Mouse (Mus musculus): ENCODE measurements around the gene Calm1.
"Not testable (repeated sequence)": the region's sequence is repeated elsewhere in the genome, so short reads cannot be mapped to it uniquely, and the experiment has no call there.

Gene Calm1

DNA sequence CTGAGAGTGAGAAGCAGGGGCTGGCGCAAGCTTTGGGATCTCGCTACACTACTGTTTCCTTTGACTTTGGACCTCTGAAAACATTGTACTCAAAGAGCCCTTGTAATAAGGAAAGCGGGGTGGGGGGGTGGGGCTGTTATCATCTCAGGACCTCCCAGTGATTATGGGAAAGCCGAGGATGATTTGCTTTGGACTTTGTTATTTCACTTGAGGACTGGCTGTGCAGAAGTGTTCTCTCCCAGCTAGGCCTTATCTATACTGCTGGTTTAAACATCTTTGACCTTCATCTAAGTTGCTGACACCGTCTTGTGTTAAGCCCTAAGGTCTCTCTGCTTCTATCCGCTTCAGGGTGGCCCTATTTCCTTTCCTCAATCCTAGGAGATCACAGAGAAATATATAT lies 8.4 kb upstream of the Calm1 start:
- no peak for DNase-seq (ENCODE audit: inconsistent age in 2 of 2, low spot score in 1 of 2)

DNA sequence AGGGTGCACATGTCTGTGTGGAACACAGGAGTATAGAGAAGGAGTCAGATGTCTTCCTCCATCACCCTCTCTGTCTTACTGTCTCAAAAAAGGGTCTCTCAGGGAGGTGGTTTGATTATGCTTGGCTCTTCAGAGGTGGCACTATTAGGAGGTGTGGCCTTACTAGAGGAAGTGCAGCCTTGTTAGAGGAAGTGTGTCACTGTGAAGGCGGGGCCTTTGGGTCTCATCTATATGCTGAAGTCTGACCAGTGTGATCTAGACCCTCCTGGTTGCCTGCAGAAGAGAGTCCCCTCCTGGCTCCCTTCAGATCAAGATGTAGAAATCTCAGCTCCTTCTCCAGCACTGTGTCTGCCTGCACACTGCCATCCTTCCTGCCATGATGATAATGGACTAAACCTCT lies 5.1 kb upstream of the Calm1 start:
- no peak for DNase-seq (ENCODE audit: inconsistent age in 2 of 2, low spot score in 1 of 2)

DNA sequence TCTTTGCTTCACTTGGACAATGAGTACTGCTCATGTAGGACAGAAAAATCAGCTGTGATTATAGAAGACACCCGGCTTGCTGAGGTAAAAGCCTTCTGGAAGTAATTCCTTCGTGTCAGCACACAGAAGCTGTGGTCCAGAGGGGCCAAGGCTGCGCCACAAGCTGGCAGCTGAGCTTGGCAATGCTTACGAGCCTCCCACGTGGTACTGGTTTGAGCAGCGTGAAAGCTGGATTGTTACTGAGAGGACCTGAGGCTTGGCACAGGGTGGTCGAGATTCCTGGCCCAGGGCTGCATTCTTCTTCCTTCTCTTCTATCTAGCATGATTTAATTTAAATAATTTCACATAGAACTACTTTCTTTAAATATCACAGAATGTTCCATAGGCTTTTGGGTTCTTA lies 2.4 kb upstream of the Calm1 start:
- peak in 1 of 2 experiments; percentile 51 for DNase-seq (ENCODE audit: inconsistent age in 2 of 2, low spot score in 1 of 2)

DNA sequence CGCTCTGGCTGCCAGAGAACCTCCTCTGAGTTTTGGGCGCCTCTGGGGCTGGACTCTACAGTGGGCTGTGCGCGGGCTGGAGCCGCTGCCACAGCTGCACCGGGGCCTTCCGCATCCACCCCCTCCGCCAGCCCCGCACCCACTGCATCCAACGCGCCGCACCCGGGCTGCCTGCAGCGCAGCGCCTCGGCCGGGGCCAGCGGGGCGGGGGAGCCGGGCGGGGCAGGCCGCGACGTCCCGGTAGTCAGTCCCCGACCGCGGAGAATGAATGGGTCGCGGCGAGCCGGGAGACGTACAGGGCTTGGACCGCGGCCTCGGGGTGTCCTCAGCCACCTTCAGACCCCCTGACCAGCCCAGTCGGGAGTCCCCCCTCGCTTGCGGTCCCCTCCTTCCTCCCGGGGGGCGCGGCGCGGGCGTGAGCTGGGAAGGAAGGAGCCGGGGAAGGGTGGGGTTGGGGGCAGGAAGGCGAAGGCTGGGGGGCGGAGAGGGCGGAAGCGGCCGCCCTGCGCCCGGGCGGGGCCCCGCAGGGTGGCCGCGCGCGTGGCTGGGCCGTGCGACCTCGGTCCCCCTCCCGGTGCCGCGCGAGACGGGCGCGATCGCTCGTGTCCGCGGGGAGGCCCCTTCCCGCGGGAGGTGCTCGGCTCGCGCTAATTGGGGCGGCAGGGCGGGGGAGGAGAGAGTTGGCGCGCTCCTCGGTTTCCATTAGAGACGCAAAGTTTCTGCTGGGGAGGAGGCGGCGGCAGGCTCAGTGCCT lies 833 bp downstream of the Calm1 start:
- peak; percentile 82 to 92 for DNase-seq (ENCODE audit: inconsistent age in 2 of 2, low spot score in 1 of 2)

DNA sequence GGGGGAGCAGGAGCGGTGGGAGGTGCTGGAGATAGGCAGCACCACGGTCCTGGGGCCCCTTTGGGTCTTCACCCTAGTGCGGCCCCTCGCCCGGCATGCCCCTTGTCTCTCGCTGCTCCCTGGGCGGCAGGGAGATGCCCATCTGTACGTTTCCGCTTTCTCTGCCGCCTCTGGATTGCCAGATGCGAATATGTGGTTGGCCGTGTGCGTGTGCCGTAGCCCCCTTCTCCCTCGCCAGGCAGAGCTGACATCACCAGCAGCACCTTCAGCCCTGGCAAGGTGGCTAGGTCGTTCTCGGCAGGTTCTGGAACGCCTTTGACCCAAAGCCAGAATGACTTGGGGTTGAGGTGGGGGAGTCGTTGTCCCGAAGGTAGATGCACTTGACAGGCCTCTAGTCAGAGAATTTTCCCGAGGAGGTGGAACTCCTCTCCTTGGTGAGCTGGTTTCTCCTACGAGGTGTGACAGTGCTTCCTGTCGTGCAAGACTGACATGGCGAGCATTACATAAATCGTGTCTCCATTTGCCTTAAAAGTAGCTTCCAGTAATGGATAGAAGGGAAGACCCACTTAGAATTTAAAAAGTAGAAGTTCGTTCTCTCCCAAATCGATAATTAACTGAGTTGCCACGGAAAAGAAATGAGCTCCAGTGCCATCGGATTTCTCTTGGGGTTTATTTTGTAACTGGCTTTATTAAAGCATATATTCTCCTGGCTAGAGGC lies 1.6 kb downstream of the Calm1 start:
- peak in 1 of 2 experiments; percentile 88 for DNase-seq (ENCODE audit: inconsistent age in 2 of 2, low spot score in 1 of 2)

DNA sequence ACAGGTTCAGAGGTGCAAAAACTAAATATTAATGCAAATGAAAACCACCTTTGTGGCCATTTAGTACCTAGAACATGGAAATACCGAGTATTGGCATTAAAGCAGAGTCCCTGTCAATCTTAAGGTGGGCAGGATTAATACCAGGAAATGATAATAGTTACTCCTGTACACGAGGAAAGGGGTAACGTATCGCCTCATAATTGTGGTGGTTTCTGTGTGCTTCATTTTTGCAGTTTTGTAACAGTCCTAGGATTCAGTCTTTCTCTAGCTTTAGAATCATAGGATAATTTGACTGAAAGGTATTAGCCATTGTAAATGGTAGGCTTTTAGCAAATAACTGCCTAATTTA lies 2.1 kb downstream of the Calm1 start:
- DNase-seq (ENCODE audit: inconsistent age in 2 of 2, low spot score in 1 of 2), result no peak

DNA sequence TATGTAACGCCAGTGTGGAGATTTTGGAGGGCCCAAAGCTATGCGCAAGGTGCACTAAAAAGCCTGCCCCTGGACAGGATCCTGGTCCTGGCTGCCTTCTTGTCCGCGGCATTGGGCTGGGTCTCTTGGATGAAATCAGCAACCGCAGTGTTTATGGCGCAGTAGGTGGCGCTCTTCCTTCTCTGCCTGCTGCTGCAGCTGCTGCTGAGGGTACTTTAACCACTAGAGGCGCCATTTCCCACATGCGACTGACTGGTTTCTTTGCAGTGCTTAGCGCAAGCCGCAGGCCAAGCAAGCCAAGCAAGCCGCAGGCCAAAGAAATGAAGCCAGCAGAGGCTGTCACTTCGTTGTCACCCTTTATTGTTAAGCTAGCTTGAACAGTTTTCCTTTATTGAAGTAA lies 2.6 kb downstream of the Calm1 start:
- peak; percentile 93 to 97 for DNase-seq (ENCODE audit: inconsistent age in 2 of 2, low spot score in 1 of 2)

DNA sequence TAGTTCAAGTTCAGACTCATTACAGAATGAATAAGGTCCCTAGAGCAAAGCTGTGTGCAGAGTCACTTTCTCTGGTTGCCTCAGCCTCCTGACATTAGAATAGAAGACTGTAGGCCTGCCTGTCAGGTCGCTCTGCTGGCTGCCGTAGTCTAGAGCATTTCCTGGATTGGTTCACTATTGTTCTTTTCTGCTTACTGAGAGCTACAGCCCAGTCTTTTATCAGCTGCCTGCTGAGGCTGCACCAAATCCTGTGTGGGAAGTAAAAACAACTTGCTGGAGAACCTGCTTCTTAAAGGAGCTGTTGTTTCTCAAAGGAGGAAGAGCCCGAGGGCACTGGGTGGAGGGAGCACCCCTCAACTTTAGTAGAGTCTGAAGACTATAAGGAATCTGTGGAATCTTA lies 4.5 kb downstream of the Calm1 start:
- DNase-seq (ENCODE audit: inconsistent age in 2 of 2, low spot score in 1 of 2), result peak in 1 of 2 experiments; percentile 24

DNA sequence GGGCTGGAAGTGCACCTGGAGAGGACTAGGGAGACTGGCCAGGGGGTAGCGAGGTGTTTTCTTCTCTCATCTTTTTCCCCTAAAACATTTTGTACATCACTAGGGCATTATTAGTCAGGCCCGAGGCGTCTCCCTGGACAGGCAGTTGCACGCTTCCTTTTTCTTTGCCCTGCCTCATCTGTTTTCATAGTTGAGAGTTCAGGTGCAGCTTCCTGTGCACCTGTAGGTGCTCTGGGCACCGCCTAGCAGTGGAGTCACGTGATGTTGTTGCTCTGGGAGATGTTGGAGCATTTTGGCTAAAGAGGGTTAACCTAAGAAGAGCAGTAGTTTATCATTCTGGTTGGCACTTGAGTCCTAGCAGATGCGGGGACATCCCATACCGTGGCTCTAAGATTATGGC lies 5.9 kb downstream of the Calm1 start:
- DNase-seq (ENCODE audit: inconsistent age in 2 of 2, low spot score in 1 of 2), result no peak

DNA sequence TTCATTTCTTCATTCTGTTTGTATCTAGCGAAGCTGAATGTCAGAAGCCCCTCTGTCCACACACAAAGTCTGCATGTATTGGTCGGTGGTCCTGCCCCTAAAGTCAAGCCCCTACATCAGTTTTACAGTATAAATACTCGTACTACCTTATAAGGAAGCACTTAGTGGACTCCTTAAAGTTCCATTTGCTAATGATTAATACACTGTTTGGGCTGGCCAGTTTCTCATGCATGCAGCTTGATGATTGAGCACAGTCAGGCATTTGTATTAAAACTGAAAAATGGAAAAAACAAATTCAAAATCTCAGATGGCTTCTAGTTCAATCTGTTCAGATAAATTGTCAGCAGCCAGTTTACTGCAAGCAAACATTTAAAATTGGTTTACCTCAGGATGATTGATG lies 7.3 kb downstream of the Calm1 start:
- no peak for DNase-seq (ENCODE audit: inconsistent age in 2 of 2, low spot score in 1 of 2)

DNA sequence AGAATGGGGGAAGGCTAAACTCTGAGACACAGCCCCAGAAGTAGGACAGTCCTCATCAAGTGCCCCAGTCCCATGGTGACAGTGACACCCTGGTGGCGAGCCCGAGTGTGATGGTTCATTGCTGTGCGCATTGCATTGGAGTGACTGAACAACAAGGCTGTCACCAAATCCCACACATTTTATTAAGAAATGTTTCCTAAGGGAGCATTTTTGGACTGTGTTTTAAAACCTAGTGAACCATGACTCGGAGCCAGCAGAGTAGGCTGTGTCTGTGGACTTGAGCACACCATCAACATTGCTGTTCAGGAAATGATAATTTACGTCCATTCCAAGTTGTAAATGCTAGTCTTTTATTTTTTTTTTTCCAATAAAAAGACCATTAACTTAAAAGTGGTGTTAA lies 7.7 kb downstream of the Calm1 start:
- DNase-seq (ENCODE audit: inconsistent age in 2 of 2, low spot score in 1 of 2), result peak in 1 of 2 experiments; percentile 73

DNA sequence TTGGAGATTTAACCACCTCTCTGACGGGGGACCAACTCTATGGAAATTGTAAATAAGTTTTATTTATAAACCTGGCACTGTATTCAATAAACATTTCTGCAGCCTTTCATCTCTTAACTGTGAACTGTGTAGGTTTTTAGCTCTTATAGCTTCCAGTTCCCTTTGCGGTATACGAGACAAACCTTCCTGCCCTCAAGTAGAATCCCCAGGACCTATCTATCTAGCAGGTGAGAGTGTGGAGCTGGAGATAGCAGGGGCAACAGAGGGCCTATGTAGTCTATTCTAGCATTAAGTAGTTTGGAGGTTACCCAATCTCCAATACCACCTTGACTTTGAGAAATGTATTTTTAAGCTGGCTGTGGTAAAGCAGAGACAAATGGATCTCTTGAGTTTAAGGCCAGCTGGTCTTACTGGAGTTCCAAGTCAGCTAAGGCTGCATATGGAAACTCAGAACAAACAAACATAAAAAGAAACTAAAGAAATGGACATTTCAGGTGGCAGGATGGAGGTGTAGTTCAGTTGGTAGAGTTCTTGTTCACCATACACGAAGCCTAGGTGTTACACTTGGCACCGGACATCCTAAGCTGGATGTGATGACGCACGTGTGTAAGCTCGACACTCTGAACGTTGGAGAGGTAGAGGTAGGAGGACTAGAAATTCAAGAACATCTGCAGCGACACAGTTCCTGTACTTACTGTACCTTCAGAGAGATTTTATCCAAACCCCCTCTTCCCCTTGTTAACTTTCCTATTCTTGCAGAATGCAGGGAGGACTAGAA lies 10.7 kb downstream of the Calm1 start:
- no peak for DNase-seq (ENCODE audit: inconsistent age in 2 of 2, low spot score in 1 of 2)

DNA sequence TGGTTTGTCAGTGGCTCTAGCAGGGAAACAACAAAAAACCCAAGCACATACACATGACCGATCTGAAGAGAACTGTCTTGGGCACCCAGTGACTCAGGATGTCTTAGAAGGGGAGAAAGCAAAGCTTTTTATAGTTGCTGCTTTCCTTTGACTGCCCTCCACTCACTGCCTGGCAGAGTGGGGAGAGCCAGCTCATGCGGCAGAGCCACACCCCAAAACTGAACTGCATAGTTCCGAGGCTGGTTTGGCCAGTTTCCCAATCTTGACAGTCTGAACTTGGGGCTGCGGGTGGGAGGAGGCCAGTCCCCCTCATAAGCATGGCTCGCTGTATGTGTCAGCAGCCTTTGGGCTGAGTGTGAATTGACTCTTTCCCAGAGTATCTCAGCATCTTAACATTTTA lies 11.7 kb downstream of the Calm1 start:
- DNase-seq (ENCODE audit: inconsistent age in 2 of 2, low spot score in 1 of 2), result no peak

DNA sequence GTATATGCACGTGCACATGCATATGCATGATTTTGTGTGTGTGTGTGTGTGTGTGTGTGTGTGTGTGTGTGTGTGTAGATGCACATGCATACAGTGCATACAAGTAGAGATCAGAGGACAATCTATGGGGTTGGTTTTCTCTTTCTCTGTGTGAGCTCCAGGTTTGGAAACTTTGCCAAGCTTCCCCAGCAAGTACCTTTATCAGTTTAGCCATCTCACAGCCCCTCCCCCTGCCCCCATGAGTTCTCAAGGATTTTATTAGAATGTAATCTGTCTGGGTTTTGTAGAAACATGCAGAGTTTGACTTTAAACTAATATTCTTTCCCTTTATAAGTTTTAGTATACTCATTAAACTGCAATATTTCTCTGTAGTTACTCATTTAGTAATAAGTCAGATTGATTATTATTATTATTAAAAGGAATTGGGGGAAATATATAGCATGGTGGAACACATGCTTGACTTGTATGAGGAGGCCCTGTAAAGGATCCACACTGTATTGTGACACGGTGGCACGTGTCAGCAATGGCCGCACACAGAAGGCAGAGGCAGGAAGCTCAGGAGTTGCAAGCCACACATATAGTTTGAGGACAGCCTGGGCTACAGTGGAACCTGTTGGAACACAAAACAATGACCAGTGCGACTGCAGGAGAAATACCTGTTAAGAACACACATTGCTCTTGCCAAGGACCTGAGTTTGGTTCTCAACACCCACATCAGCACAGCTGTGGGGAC lies 12.4 kb downstream of the Calm1 start:
- no peak for DNase-seq (ENCODE audit: inconsistent age in 2 of 2, low spot score in 1 of 2)

DNA sequence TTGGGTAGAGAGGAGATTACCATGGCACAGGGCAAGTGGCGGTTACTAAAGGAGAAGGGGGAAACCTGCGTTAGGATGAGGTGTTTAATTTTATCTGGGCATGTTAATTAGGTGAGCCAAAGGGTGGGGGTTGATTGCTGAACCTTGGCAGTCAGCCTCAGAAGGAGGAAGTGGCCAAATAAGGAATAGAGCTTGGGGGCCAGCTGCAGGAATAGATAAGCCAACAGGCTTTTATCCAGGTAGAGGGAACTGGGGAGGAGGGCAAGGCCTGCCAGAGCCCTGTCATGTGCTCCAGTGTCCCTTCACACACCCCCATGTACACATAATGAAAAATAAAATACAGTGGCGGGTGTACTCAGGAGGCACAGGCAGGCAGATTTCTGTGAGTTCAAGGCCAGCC lies 13.2 kb downstream of the Calm1 start:
- no peak for DNase-seq (ENCODE audit: inconsistent age in 2 of 2, low spot score in 1 of 2)

DNA sequence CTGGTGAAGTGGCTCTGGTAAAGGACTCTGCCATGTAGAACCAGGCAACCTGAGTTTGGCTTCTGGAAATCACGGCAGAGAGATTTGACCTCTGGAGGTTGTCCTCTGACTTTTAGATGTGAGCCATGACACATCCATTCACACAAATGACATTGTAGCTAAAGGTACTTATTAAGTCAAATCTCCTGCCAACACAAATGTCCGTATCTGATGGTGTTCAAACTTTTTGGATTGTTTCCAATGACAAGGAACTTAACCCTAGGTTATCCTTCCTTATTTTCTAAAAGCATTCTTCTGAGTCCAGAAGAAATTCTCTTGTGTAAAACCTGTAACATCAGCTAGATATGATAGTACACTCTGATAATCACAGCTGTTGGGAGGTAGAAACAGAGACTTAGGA lies 13.9 kb downstream of the Calm1 start:
- no peak for DNase-seq (ENCODE audit: inconsistent age in 2 of 2, low spot score in 1 of 2)

DNA sequence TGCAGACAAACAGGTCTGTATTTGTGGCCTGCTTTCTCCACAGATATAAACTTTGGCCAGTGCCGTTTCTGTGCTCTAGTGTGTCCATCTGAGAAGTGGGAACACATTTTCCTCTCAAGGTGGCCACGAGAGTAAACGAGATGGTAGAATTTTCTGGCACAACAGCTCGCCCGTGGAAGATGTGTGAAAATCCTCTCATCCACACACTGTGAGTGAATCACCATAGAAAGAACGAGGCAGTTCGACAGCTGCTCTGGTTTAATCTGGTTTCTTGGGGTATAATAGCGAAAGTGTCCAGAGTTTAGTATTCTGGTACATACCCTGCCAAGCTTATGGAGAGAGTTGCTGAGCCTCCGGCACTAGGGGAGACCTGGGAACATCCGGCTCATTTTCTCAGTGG lies 14.9 kb downstream of the Calm1 start:
- no peak for DNase-seq (ENCODE audit: inconsistent age in 2 of 2, low spot score in 1 of 2)

DNA sequence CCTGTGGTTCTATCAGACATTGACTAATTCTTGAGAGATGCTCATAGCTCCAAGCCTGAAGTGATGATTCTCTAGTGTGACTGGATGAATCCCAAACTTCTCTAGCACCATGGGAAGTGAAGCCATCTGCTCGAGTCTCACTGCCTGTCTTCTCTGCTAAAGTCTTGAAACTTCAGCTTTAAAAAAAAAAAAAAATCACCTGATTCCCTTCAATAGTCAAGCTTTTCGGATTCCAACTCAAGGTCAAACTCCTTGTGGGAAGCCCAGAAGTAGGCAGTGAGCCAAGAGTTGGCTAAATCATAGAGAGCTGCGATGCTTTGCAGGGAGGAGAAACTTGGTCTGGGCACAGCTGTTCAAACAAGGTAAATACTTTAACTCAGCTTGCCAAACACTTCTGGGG lies 15.5 kb downstream of the Calm1 start:
- DNase-seq (ENCODE audit: inconsistent age in 2 of 2, low spot score in 1 of 2), result peak; percentile 42 to 76

DNA sequence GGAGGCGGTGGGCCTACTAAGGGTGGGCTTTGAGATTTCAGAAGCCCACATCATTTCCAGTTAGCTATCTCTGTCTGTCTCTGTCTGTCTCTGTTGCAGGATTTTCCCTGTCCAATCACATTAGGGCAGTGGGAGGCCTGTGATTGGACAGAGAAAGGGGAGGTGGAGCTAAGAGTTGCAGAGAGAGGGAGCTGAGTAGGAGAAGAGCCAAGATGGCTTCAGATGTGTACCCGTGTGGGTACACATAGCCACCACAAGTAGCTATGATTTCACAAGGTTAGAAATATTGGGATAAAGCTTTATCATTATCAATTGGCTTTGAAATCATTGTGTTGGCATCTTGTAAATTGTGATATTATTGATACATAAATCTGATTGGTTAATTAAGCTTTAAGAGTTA lies 17.9 kb downstream of the Calm1 start:
- not testable (repeated sequence) for DNase-seq (ENCODE audit: inconsistent age in 2 of 2, low spot score in 1 of 2)

DNA sequence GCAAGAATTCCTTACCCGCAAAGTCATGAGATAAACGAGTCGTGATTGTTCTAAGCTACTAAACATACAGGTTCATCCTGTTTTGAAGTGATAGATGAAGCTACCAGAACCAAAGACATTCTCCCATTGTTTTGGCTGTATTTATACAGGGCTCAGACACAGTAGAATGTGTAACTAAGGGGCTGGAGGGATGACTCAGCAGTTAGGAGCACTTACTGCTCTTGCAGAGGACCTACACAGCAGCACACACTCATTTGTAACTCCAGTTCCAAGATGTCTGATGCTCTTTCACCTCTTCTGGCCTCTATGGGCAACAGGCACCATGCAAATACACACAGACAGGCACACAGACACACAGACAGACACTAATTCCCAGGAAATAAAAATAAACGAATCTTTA lies 20.8 kb downstream of the Calm1 start:
- no peak for DNase-seq (ENCODE audit: inconsistent age in 2 of 2, low spot score in 1 of 2)

DNA sequence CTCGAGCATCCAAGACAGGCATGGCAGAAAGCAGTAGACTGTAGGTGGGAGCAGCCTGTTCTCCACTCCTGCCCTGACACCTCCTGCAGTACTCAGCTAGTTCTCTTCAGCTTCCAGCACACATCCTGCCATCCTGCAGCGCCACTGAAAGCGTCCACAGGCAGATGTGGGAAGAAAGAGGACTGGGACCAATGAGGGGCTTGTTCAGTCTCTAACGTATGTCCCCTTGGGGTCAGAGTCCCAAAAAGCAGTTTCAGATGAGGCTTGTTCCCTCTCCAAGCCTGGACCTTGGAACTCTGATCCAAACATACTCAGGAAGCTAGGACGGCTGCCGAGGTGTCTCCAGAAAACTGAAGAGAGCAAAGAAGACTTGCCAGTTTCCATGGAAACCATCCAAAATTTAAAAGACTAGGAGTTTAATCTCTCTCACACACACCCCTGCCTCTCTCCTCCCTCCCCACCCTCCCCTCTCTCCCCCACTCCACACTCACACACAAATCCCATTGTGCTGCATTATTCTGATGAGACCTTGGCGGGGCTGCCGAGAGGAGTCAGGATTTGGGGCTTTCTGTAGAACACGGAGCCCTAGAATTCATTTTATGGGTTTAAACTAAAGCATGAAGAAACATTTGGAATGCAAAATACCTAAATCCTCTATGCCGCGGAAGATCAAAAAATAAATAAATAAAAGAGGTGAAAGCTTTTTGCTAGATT lies 22.5 kb downstream of the Calm1 start:
- DNase-seq (ENCODE audit: inconsistent age in 2 of 2, low spot score in 1 of 2), result no peak

Measured in adrenal gland, adult (tissue).